Mouse (Mus musculus) kidney, postnatal 14 days (tissue): ENCODE measurements at regions not wholly inside any gene's neighbourhood (a gene's known extent, or its start where the extent isn't known, plus 50 kb on each side); places are given as distances from the start of the nearest gene placed in this dataset.
A peak's percentile ranks its signal among the peaks of the same experiment; 100 is the strongest.

Experiments
- DNase-seq: peaks from one replicate; pipeline ENCODE4 v3.0.0; 2022; ENCODE audit warnings: mixed read lengths

- no peak for DNase-seq
Measured at GRCm38 (mm10) chr12:110332616-110333154, 53.8 kb downstream of the Dio3 start.

- no peak for DNase-seq
Measured at GRCm38 (mm10) chr12:110334609-110335008, 55.7 kb downstream of the Dio3 start.

- no peak for DNase-seq
Measured at GRCm38 (mm10) chr12:110344280-110344827, 65.5 kb downstream of the Dio3 start.

- DNase-seq = no peak
Measured at GRCm38 (mm10) chr12:110349621-110350020, 70.8 kb downstream of the Dio3 start.

- no peak for DNase-seq
Measured at GRCm38 (mm10) chr12:110355851-110356250, 77.0 kb downstream of the Dio3 start.

GRCm38 (mm10) chr12:110367102-110367501 lies 79.8 kb upstream of the Ppp2r5c start:
- no peak for DNase-seq

GRCm38 (mm10) chr12:110367822-110368221 lies 79.1 kb upstream of the Ppp2r5c start:
- DNase-seq = no peak

- no peak for DNase-seq
Measured at GRCm38 (mm10) chr12:110371886-110372690, 74.8 kb upstream of the Ppp2r5c start.

GRCm38 (mm10) chr12:110372986-110373385 lies 73.9 kb upstream of the Ppp2r5c start:
- DNase-seq = no peak

- peak; percentile 89 for DNase-seq
Measured at GRCm38 (mm10) chr12:110373408-110374065, 73.4 kb upstream of the Ppp2r5c start.

- DNase-seq = no peak
Measured at GRCm38 (mm10) chr12:110375139-110375538, 71.8 kb upstream of the Ppp2r5c start.

- DNase-seq = no peak
Measured at GRCm38 (mm10) chr12:110376062-110376837, 70.7 kb upstream of the Ppp2r5c start.

GRCm38 (mm10) chr12:110376838-110377150 lies 70.1 kb upstream of the Ppp2r5c start:
- DNase-seq = no peak

GRCm38 (mm10) chr12:110377306-110377705 lies 69.6 kb upstream of the Ppp2r5c start:
- DNase-seq = no peak

GRCm38 (mm10) chr12:110377734-110378133 lies 69.2 kb upstream of the Ppp2r5c start:
- peak; percentile 17 for DNase-seq

- no peak for DNase-seq
Measured at GRCm38 (mm10) chr12:110378302-110378701, 68.6 kb upstream of the Ppp2r5c start.

- DNase-seq = no peak
Measured at GRCm38 (mm10) chr12:110379721-110380120, 67.2 kb upstream of the Ppp2r5c start.

- DNase-seq = peak; percentile 33
Measured at GRCm38 (mm10) chr12:110380831-110381750, 65.8 kb upstream of the Ppp2r5c start.

GRCm38 (mm10) chr12:110385031-110385430 lies 61.9 kb upstream of the Ppp2r5c start:
- DNase-seq = no peak

GRCm38 (mm10) chr12:110385801-110386599 lies 60.9 kb upstream of the Ppp2r5c start:
- no peak for DNase-seq

- DNase-seq = no peak
Measured at GRCm38 (mm10) chr12:110387056-110387455, 59.9 kb upstream of the Ppp2r5c start.
